Mouse (Mus musculus) large intestine, adult 2 months (tissue): ENCODE measurements around the gene Rpap3. TPM values are rescaled to one million over a fixed set of nuclear protein-coding genes. Genes with fewer than 3 reads are reported as not detected.

Experiments used
- DNase-seq: peaks from one replicate; pipeline ENCODE4 v3.0.0-alpha.2; 2012; ENCODE audit warnings: low read depth, low spot score
- WGBS: fragments of 180-500 bp; shearing (Covaris S2); methylation state at CpG from one replicate; pipeline ENCODE4 v1.1.7; 2018; 5-methylcytosine and 5-hydroxymethylcytosine counted together
- polyA plus RNA-seq: library from polyadenylated mRNA; depleted of rRNA; stranded (reverse); fragments of >200 nt; gene quantifications from 2 replicates; pipeline ENCODE4 v1.2.3, GENCODE M21; 2012; rRNA removed

Gene Rpap3
- 2.4 and 3.3 TPM in 2 replicates for polyA plus RNA-seq

DNA sequence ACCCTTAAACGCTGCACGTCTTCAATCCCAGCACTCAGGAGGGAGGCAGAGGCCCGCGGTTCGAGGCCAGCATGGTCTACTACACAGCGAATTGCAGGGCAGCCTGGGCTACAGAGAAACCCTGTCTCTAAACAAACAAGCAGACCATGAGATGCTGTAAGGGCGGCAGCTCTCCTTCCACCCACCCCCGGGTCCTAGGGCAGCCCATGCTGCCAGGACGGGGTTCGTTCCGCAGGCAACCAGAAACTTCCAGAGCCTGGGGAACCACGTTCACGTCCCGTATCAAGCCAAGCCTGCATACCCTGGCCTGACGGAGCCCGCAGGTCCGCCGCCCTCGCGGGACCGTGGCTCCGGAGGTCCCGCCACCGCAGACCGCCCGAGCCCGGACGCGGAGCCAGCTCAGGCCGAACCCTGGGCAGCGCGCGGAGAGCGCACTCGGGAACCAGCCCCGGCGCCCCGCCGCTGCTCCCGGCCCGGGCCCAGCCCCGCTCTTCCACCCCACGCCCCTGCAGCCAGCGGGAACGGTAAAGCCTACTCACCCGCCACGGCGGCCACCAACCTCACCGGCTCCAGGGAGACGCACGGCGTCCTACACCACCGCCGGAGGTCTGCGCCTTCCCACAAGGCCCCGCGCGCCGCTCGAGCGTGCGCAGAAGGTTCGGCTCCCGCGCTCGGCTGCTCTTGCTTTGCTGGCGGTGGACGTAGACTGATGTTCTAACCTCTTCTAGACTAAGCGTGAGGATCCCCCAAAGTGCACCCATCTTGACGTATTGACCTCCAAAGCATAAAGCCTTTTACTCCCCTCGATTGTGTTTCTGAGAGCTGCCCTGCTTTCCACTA lies at the start of gene Rpap3:
TSS of gene Rpap3 (minus strand) at position 615 of the 840 bp plus-strand sequence.
- under 1% methylated on average over 71 of the region's 71 CpGs for WGBS
- peak; percentile 47 for DNase-seq

DNA sequence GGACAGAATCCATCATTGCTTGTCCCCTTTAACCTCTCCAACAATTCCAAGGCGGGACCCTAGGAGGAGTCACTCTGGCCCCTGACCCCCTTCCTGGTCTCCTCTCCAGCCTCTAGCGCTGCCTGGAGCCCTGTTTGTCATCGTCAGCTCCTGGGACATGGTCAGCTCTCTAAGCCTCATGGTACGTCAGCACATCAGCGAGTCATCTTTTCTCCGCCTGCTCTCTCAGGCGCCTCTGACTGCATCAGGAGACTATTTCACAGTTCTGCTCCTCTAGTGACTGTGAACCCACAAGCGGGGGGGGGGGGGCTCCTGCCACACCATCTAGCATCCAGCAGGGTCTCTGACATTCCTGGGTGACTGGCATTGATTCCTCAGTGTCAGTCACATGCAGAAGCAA lies 49.7 kb upstream of the Rpap3 start:
- DNase-seq = no peak
- 66% methylated on average over 8 of the region's 8 CpGs for WGBS

DNA sequence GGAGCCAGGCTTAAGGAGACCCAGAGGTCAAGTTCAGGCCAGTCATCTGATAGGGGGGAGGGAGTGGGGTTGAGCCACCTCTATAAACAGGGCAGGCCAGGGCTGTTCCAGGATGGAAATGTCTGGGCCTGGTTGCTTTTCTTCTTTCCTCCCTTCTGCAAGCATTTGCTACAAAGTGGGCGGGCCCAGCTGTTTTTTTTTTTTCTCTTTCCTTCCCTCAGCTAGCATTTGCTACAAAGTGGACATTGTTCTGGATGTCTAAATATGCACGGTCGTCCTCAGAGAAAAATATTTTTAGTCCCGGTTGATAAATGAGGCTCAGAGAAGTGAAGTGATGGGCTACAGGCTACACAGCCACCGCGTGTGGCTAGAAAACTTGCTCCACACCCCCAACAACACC lies 48.9 kb upstream of the Rpap3 start:
- no peak for DNase-seq
- WGBS = 39% methylated on average over 6 of the region's 6 CpGs

DNA sequence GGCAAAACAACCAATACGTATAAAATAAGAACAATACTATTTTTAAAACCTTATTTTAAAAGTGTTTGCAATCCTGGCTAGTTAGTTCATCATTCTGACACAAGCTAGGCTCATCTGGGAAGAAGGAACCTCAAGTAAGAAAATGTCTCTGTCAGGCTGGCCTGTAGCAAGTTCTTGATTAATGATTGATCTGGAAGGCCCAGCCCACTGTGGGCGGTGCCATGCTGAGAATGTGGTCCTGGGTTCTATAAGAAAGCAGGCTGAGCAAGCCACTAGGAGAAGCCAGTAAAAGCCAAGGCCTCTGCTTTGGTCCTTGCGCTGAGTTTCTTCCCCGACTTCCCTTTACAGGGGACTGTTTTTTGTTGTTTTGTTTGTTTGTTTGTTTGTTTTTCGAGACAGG lies 46.9 kb upstream of the Rpap3 start:
- no peak for DNase-seq
- 83% methylated on average over 5 of the region's 5 CpGs for WGBS

DNA sequence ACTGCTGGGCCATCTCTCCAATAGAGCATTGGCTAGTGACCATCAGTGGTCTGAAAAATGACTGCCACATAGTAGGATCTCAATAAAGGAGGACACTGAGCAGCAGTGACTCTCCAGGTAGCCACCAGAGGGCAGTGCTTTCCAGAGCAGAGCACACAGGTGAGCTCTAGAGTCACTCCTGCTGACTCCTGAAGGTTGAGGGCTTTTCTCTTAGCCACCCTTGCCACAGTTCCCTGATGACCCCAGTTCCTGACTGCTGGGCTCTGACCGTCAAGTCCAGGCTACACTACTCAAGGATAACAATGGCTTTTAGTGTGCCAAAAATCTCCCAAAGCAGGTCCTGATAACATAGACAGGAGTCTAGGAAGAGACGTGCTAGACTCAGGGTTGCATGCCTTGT lies 46.1 kb upstream of the Rpap3 start:
- DNase-seq = no peak
- WGBS = 79% methylated on average over 2 of the region's 2 CpGs

DNA sequence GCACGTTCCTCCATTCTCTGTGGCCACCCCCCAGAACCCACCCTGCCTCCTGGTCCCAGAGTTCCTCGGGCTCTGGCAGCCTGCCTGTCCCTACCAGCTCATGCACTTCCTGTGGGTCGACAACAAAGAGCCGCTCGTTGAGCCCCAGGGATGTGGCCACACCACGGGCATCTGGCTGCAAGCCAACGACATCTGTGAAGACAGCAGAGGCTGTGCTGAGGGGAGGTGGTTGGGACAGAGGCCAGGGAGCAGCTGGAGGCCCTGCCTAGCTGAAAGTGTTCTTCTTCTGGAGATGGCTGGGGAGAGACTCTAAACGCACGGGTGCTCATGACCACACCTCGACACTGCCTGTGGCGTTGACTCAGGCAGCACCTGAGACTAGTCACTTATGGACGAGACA lies 45.1 kb upstream of the Rpap3 start:
- WGBS = 8% methylated on average over 12 of the region's 12 CpGs

DNA sequence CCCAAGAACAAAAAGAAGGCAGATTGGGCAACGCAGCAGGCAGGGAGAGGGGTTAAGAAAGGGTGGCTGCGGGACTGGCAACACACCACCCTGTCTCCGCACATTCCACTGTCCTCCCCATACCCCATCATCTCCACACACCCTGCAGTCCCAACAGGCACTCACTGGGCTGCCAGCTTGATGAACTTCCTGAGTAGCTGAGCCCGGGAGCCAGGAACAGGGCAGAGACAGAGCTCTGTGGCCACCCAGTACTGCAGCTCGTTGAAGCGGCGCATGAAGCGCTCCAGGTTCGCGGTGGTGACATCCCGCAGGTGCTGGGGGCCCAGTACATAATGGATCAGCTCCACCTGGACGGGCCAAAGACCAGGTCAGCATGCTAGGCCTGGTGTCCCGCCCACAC lies 44.2 kb upstream of the Rpap3 start:
- no peak for DNase-seq
- 68% methylated on average over 13 of the region's 13 CpGs for WGBS

More for the DNA sequence above, 45.1 kb upstream of the Rpap3 start:
- DNase-seq = peak; percentile 29

DNA sequence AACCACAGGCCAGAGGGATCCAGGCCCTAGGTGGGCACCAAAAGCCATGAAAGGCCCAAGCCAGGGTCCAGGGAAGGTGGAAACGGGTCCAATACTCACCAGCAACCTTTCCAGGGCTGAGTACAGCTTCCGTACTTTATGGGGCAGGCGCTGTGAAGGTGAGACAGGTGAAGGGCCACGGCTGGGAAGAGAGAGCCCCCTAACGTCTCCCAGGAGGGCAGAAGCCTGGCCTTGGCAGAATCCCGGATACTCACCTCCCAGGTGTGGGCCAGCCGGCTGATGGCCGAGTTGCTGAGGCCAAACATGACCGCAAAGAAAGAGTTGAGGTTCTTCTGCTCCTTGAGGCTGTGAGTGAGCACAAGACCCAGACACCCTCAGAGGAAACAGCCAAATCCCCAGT lies 43.8 kb upstream of the Rpap3 start:
- DNase-seq = no peak
- WGBS = 90% methylated on average over 9 of the region's 9 CpGs

DNA sequence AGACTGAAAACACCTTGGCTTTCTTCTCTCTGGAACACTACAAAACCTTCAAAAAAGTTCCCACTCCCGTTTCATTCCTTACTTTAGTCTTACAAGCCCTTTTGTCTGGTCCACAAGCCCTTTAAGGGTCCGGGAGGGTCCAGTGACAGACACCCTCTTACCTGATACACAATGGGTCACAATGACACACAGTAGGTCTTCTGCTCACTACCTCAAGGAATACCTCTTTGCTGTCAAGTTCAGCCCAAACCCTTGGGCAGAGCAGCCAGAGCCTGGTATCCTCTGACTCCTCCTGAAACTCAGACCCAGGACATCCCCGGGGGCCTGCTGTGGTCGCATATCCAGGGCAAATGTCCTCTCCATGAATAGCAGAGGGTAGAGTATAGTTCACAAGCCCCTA lies 43.3 kb upstream of the Rpap3 start:
- DNase-seq = no peak
- WGBS = 93% methylated on average over 4 of the region's 4 CpGs

DNA sequence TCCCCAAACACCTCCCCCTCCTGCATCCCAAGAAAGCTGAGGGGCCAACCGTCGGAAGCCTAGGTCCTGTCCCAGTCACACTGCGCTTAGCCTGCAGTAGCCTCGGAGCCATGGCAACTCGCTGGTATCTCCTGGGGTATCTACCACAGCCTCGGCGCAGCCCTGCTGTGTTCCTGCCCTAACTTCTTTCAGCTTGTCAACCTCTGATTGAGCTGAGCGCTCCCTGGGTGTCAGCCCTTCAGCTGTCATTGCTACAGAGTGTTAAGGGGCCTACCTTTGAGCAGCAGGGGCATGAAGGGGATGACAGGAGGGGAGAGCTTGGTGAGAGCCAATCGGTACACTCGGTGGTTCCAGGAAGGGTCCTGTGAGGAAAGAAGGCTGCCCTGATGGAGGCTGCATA lies 42.7 kb upstream of the Rpap3 start:
- 86% methylated on average over 10 of the region's 10 CpGs for WGBS
- no peak for DNase-seq

DNA sequence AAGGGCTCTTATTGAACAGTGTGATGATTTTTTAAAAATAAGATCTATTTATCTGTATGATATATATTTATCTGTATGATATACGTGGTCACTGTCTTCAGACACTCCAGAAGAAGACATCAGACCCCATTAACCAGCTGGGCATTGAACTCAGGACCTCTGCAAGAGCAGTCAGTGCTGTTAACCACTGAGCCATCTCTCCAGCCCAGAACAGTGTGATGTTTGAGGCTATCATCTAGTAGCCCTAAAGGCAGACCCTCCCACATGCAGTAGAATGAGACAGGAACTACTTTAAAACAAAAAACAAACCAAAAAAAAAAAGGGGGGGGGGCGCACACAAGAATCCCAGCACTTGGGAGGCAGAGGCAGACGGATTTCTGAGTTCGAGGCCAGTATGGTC lies 41.9 kb upstream of the Rpap3 start:
- DNase-seq = no peak
- 87% methylated on average over 4 of the region's 4 CpGs for WGBS

DNA sequence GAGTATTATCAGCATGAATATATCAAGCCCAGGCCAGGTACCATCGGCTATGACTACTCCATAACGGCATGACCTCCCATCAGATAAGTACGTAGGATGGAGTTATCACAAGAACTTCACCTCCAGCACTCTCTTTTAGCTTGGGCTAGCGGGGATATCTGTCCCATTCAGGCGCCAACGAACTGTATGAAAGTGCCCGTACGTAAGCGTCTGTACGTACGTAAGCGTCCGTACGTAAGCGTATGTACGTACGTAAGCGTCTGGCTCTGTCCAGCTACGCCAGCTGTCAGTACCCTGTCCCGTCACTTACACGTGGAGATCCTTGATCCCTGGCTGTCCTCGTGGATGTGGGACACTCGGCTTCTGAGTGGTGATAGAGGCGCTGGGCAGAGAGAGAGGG lies 41.1 kb upstream of the Rpap3 start:
- WGBS = 94% methylated on average over 24 of the region's 24 CpGs
- DNase-seq = no peak

DNA sequence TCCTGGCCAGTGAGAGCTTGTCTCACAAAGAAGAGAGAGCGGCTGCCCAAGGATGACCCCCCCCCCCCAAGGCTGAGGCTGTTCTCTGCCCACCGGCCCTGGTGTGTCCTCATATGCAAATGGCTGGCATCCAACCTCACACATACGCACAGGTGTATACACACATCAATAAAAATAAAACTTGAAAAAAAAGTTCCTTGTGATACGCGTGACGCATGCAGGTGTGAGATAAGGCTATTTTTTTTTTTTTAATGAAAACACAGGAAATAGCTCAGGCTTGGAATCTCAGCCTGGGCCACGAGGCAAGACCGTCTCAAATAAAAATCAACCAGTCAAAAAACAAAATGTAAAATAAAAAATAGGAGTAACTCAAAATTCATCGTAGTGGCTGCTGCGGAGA lies 40.7 kb upstream of the Rpap3 start:
- no peak for DNase-seq
- 50% methylated on average over 10 of the region's 10 CpGs for WGBS

DNA sequence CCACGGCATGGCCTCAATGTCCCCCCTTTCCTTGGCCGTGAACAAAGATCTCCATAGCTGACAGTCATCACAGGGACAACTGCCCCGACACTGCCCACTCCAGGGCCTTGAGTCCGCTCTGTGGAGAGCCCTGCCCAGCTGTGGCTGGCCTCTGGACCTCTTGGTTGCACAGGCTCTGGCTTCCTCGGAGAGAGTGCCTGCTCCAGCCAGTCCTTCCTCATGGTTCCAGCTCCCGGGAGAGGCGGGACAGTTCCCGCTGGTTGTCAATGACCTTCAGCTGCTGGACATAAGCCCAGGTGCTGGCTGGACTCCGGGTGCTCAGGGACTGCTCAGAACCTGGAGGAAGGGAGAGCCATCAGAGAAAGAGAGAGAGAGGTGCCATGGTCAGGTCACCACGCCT lies 39.7 kb upstream of the Rpap3 start:
- 35% methylated on average over 10 of the region's 10 CpGs for WGBS
- DNase-seq = no peak

DNA sequence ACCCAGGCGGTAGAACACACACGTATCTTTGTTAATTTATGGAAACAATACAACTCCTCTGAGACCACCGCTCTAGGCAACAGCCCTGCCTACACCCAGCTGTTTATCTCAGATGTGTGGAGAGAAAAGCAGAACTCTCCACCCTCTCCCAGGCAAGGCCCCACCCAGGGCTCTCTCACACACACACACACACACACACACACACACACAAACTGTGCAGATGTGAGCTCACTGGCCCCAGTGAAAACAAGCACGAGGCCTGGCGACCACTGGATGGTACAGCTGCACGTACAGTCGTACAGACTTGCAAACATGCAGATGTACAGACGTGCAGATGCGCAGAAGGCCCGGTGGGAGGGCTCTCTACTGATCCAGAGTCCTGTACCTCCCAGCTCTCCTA lies 39.3 kb upstream of the Rpap3 start:
- 68% methylated on average over 10 of the region's 10 CpGs for WGBS
- DNase-seq = no peak

DNA sequence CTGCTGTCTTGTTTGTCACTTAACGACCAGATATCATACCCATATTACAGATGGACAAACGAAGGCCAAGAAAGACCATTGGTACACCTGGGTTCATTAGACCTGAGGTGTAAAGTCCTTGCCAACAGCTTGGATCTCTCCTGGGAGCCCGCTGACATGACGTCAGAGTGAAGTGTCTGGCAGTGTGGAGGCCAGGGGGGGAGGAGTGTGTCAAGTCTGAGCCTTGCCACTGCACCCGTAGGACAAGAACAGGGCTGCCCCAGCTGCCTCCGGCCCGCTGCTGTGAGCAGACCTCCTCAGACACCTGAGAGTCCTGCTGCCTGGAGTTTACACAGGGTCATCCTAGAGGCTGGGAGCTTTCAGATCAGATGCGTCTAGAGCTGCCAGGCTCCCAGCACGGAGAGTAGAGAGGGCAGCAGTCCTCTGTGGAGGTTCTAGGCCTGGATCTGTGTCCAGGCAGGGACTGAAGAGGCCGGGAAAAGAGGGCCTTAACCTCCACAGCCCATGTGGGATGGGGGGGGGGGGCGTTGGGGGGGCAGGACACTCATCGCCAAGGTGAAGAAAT lies 38.4 kb upstream of the Rpap3 start:
- no peak for DNase-seq
- WGBS = 68% methylated on average over 10 of the region's 12 CpGs

DNA sequence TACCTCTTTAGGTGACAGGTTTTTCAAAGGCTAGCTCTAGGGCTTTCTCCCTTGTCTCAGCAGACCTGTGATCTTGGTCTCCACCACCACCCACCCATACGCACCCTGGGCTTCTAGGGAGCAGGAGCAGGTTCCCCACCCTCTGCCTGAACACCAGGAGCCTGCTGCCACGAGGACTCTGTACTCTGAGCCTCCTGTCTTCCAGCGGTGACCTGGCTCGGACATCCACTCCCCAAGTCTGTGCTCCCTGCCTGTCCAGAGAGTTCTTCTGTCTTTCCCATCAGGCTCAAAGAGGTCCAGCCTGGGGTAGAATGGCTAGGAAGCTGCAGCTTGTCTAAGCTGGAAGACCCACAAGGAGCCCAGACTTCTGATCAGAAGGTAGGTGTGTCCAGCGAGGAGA lies 37.6 kb upstream of the Rpap3 start:
- DNase-seq = no peak
- 65% methylated on average over 5 of the region's 5 CpGs for WGBS

DNA sequence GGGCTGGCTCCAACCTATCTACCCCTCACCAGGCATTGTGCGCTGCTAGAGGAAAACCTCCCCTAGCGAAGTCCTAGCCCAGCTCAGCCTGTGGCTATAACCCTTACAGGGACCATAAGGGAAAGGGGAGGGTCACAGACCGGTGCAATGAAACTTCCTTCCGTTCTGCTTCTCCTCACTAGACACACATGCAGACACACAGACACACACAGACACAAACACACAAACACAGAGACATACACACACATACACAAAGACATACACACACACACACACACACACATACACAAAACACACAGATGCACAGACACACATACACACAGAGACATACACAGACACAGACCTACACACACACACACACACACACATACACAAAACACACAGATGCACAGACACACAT lies 37.0 kb upstream of the Rpap3 start:
- whole genome bisulfite sequencing = 71% methylated on average over 4 of the region's 4 CpGs
- DNase-seq = no peak

DNA sequence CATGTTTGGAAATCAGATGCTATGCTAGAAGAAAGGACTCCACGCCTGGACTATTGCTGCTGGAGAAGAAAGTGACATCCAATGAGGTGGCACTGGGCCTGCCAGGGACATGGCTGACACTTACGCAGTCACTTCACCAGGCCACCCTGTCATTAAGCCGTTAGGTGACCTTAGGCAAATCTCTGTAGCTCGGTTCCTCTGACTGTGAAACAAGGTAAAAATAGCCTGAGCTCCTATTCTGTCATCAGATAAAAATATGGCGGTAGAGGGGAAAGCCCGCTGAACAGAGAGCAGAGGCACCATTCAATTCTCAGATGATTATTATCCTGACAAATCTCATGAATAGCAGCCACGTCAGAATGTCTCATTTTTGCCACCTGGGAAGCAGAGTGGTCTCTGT lies 36.4 kb upstream of the Rpap3 start:
- DNase-seq = no peak
- WGBS = 60% methylated on average over 7 of the region's 7 CpGs

DNA sequence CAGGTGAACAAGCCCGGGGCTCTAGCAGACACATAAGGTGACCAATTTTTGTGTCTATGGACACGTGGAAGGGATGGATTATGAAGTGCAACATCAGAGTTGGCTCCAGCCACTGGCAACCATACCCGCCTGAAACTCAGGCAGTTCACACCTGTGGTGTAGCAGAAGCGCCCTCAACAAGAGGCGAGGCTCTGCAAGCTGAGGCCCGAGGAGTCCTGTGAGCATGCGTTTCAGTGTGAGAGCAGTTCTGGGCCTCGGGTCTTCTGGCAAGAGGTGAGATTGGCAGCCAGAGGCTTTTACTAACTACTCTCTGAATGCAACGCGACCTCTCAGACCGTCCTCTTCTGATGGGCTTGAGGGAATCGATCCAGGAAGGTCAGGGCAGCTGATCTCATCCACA lies 36.0 kb upstream of the Rpap3 start:
- WGBS = 74% methylated on average over 12 of the region's 12 CpGs
- DNase-seq = no peak

DNA sequence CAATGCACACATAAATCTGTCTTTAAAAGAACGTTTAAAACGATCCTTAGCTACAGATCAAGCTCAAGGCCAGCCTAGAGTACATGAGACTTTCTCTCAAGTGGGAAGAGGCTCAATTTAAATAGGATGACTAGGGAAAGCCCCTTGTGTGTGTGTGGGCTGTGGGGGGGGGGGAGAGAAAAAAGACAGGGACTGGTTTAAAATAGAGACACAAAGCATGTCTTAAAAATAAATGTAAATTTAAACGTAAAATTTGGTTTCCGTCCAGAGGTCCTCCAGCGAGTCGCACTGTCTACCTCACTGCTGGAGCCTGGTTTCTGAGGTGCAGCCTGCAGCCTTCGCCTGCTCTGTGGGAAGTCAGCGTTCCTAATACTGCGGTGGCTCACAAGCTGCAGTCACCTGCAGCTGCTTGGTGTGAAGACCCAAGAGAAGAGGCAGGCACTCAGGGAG lies 34.7 kb upstream of the Rpap3 start:
- 68% methylated on average over 9 of the region's 9 CpGs for WGBS
- no peak for DNase-seq
